Mouse (Mus musculus) liver, embryonic 12.5 days (tissue): ENCODE results near the gene Mat2b. TPM values are rescaled to one million over a fixed set of nuclear protein-coding genes. Genes with fewer than 3 reads are reported as not detected.

ENCODE experiments used
- ATAC-seq: fragments of 200-750 bp; cut with Nextera tagmentation; 2 replicates; pipeline ENCODE4 v1.8.0; 2017; ENCODE audit warnings: moderate number of reproducible peaks, mild to moderate bottlenecking, moderate library complexity
- H3K27ac ChIP-seq: fragments of 300-500 bp; sonication (generic); 2 replicates; pipeline ENCODE4 v1.5.1; 2016; ENCODE audit warnings: mild to moderate bottlenecking
- H3K27me3 ChIP-seq: fragments of 300-500 bp; sonication (generic); replicated peaks from 2 replicates; pipeline ENCODE4 v1.6.1; 2016; ENCODE audit warnings: mild to moderate bottlenecking, moderate library complexity
- H3K36me3 ChIP-seq: fragments of 300-500 bp; sonication (generic); 2 replicates; pipeline ENCODE4 v1.6.1; 2016; ENCODE audit warnings: mild to moderate bottlenecking, moderate library complexity
- H3K4me1 ChIP-seq: fragments of 300-500 bp; sonication (generic); 2 replicates; pipeline ENCODE4 v1.6.1; 2016
- H3K4me2 ChIP-seq: fragments of 300-500 bp; sonication (generic); 2 replicates; pipeline ENCODE4 v1.6.1; 2016; ENCODE audit warnings: mild to moderate bottlenecking, moderate library complexity
- H3K4me3 ChIP-seq: fragments of 300-500 bp; sonication (generic); 2 replicates; pipeline ENCODE4 v1.5.1; 2016; ENCODE audit warnings: mild to moderate bottlenecking, moderate library complexity
- H3K9ac ChIP-seq: fragments of 300-500 bp; sonication (generic); 2 replicates; pipeline ENCODE4 v1.6.1; 2016; ENCODE audit warnings: mild to moderate bottlenecking, moderate library complexity
- H3K9me3 ChIP-seq: fragments of 300-500 bp; sonication (generic); replicated peaks from 2 replicates; pipeline ENCODE4 v1.6.1; 2016; ENCODE audit warnings: mild to moderate bottlenecking, moderate library complexity
- WGBS: fragments of 180-500 bp; shearing (Covaris S2); methylation state at CpG from one replicate; pipeline ENCODE4 v1.1.7; 2016; ENCODE audit not compliant: insufficient replicate concordance; 5-methylcytosine and 5-hydroxymethylcytosine counted together
- polyA plus RNA-seq: library from polyadenylated mRNA; unstranded; fragments of >200 nt; fragmentation: Nextera tagmentation; extraction: Ambion mirVana; gene quantifications from 2 replicates; pipeline ENCODE4 v1.2.1, GENCODE M21; 2016

Gene Mat2b
- polyA plus RNA-seq, 1 experiment from 2014 or later, result 64.8 TPM

DNA sequence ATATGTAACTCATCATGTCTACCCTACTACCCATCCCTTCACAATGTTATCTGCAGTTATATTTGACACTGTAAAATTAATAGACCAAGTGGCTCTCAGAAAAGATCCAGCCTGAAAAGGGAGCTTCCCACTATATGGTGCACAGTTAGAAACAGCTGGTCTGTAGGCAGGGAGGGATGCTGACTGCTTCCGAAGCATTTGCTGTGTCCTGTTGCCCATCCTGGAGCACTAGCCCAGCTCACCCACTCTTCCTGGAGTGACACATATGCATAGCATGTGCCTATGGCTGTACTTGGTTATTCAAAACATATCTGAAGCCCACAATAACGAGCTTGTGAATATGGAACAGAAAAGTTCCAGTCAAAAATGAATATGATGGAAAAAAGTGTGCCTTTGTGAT lies 47.8 kb downstream of the Mat2b start:
- 41% methylated on average over 2 of the region's 2 CpGs for WGBS
- Histone ChIP-seq H3K9me3 (no peaks in the 10 kb centered on the region), H3K36me3 (no peaks in the 10 kb centered on the region), H3K4me1 (no peaks in the 10 kb centered on the region), H3K27me3 (no peaks in the 10 kb centered on the region), H3K4me2 (no peak overlapping the region), H3K27ac (no peak overlapping the region), H3K9ac (no peak overlapping the region), H3K4me3 (no peak overlapping the region)
- no peak for ATAC-seq

Other genes starting within 250 kb of the Mat2b start
- gene Hmmr, start 38.2 kb upstream of the Mat2b start, polyA plus RNA-seq, result 80.7 and 80.9 TPM in 2 replicates
- gene Nudcd2, start 38.5 kb upstream of the Mat2b start, polyA plus RNA-seq, result 128 TPM in 2 replicates
- 32.1 and 32.9 TPM in 2 replicates for gene Ccng1, start 60.1 kb upstream of the Mat2b start, polyA plus RNA-seq